In the genomic region with DNA sequence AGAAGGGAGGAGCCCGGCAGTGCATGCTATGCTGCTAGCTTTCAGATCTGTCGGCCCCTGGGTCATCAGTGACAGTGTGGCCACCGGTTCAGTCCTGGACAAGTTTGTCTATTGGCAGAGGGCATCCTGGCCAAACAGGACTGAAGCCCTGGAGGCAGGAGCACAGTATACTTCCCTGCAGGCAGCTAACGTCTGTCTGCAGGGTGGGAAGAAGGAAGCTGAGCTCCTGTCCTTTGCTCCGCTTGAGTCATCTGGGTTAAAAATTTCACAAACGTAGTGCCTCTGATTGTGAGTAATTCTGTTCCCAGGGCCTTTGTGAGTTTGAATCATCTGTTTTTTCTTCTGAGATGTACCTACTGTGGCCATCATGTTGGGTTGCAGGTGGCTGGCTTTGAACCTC, we compare ENCODE assay signal across 1 mouse cellular context.
TF ChIP-seq lines count a peak whose summit lies in the region.

No protein-coding gene starts in this region.

TF ChIP-seq in myocyte, 11 proteins besides CTCF, POLR2A, EP300 and RAD21 (continued from another document):
- TF ChIP-seq MYOG (IDR thresholded peaks at IDR 0.05; ENCODE audit: control insufficient read depth in 1 of 3, insufficient read depth in 1 of 3, insufficient read length in 2 of 3, low read depth in 2 of 3) (no peak), E2F4 (IDR thresholded peaks at IDR 0.05; ENCODE audit: insufficient read depth) (no peak), CEBPB (IDR thresholded peaks at IDR 0.05; ENCODE audit: insufficient read depth, poor library complexity, severe bottlenecking) (no peak)
